13 mouse cellular contexts compared by ENCODE assay signal in the genomic region with DNA sequence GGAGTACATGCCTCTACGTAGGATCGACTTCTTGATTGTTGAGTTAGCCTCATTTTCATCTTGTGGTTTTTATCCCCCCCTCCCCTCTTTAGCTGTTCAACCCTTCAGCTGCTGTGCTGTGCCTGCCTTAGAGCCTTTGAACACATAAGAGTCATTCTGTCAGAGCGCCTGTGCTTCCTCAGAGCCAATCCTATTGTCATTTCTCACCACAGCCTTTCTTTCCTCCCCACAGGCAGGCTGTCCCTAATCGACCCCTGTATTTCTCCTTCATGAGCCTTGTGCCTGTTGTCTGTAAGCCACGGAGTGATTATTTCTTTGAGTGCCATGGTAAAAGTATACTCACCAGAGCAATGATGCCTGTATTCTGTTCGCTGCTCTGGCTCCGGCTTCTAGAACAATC. TPM values are rescaled to one million over a fixed set of nuclear protein-coding genes. Genes with fewer than 3 reads are reported as not detected.
DNase-seq lines count a peak whose midpoint lies in the region; ATAC-seq and TF ChIP-seq lines count a peak whose summit lies in the region.
"Had no signal": no experiment of that assay in that cellular context is flagged by ENCODE, and none has a peak within 500 bp of the region (broad histone marks: within the 10 kb centered on the region; RNA-seq: fewer than 3 reads in every experiment).

No protein-coding gene starts in this region.

- H3K27ac ChIP-seq in hindbrain, postnatal 0 days = no peak overlapping the region
- H3K27ac ChIP-seq: hindbrain, embryonic 13.5 days had no signal

- no peaks in the 10 kb centered on the region for H3K4me1 ChIP-seq in hindbrain, postnatal 0 days (ENCODE audit: insufficient read depth, low read length)
- H3K4me1 ChIP-seq: hindbrain, embryonic 13.5 days had no signal

- TF ChIP-seq CTCF in brain, embryonic 14.5 days (IDR thresholded peaks at IDR 0.05; ENCODE audit: borderline replicate concordance, extremely low read depth, insufficient read depth, insufficient read length) = no peak
- TF ChIP-seq CTCF in hindbrain, postnatal 0 days (IDR thresholded peaks at IDR 0.05; ENCODE audit: low read depth) = no peak

- no peak for ATAC-seq in hindbrain, postnatal 0 days
- ATAC-seq: forebrain, embryonic 14.5 days had no signal

- H3K4me2 ChIP-seq in hindbrain, postnatal 0 days (ENCODE audit: low read depth, low read length) = no peak overlapping the region
- H3K4me2 ChIP-seq: hindbrain, embryonic 13.5 days had no signal

- H3K36me3 ChIP-seq in hindbrain, postnatal 0 days (ENCODE audit: insufficient read depth, low read length) = no peaks in the 10 kb centered on the region

- WGBS in hindbrain, postnatal 0 days = 45% methylated on average over 7 of the region's 7 CpGs

- no peak overlapping the region for H3K9ac ChIP-seq in hindbrain, postnatal 0 days (replicated peaks; ENCODE audit: low read length)
- H3K9ac ChIP-seq: hindbrain, embryonic 13.5 days had no signal

- H3K4me3 ChIP-seq in hindbrain, postnatal 0 days (ENCODE audit: low read length) = no peak overlapping the region
- H3K4me3 ChIP-seq: hindbrain, embryonic 13.5 days had no signal

- no peaks in the 10 kb centered on the region for H3K9me3 ChIP-seq in hindbrain, postnatal 0 days (ENCODE audit: low read length)
- H3K9me3 ChIP-seq: hindbrain, embryonic 13.5 days had no signal

- H3K27me3 ChIP-seq in hindbrain, postnatal 0 days (ENCODE audit: insufficient read depth, low read length) = no peaks in the 10 kb centered on the region
- H3K27me3 ChIP-seq: hindbrain, embryonic 13.5 days had no signal

- intact Hi-C loops in heart, postnatal 36 days (cut with DNase I) = no loop called here

- TF ChIP-seq POLR2A in brain, embryonic 14.5 days (IDR thresholded peaks at IDR 0.05; ENCODE audit: borderline replicate concordance, extremely low read depth, insufficient read depth, insufficient read length, poor library complexity, severe bottlenecking) = no peak

- peak; percentile 92 for DNase-seq in heart, adult 11 months
- no peak for DNase-seq in heart, postnatal 36 days
- DNase-seq in layer of hippocampus, postnatal 10 days (ENCODE audit: low spot score in 2 of 2) = peak; percentile 9 to 18
- no peak for DNase-seq in layer of hippocampus, adult 8-10 months (ENCODE audit: low spot score in 2 of 2)
- DNase-seq in brain, embryonic 14.5 days (ENCODE audit: low read depth) = peak; percentile 18
- peak; percentile 35 for DNase-seq in thymus, postnatal 14 days
- no peak for DNase-seq in hindbrain, postnatal 0 days (ENCODE audit: low spot score)
- DNase-seq: B cell, adult 2 months; cerebellum, adult 11-12 months; kidney, adult 11 months; midbrain, embryonic 14.5 days had no signal

RNA-seq across cellular contexts. Expression of a gene that starts 16.3 kb away (rescaled TPM):
- 1 to 10 TPM; 3.4 to 3.8 TPM for total RNA-seq in heart, postnatal 36 days (2021)
- total RNA-seq in layer of hippocampus, postnatal 10 days (2021) = 1 to 10 TPM; 7.0 to 8.9 TPM
- total RNA-seq in layer of hippocampus, adult 8-10 months (2022) = 1 to 10 TPM; 5.2 to 6.9 (median 5.5) TPM
- polyA plus RNA-seq in brain, embryonic 14.5 days (2012; rRNA removed) = 3.2 and 3.4 TPM in 2 replicates
- 3.7 and 6.0 TPM in 2 replicates for total RNA-seq in hindbrain, postnatal 0 days (2014; rRNA removed)
- polyA plus RNA-seq in hindbrain, postnatal 0 days (2015; fragmentation: Nextera tagmentation; extraction: Ambion mirVana) = 2.1 and 2.7 TPM in 2 replicates

Comparison
In these comparisons a context has a peak if more than half of its experiments do, and no peak if none do; other contexts are left out.
1. DNase-seq: peak in heart, adult 11 months (single experiment), layer of hippocampus, postnatal 10 days (2 of 2), brain, embryonic 14.5 days (single experiment) and thymus, postnatal 14 days (single experiment); none in heart, postnatal 36 days (0 of 2), layer of hippocampus, adult 8-10 months (0 of 2) and hindbrain, postnatal 0 days (single experiment).